Mouse (Mus musculus) embryonic stem cell, embryonic (primary cell): Measurements from ENCODE around the gene Fibp.

Experiments
- CTCF ChIA-PET, 4 experiments: fragments of 300-600 bp in 2 of 4; fragments of 350-600 bp in 2 of 4; sonication (Branson Sonifier 250); formaldehyde crosslinking; loops; one replicate each; lab custom pipeline; 2022; ENCODE audit warnings: inconsistent platforms in 2 of 4; lab: Charles Lee
- POLR2A ChIA-PET, 4 experiments: fragments of 300-600 bp in 2 of 4; fragments of 350-600 bp in 2 of 4; sonication (Branson Sonifier 250); formaldehyde crosslinking; loops; one replicate each; lab custom pipeline; 2022; ENCODE audit warnings: antibody characterized with exemption in 4 of 4, inconsistent platforms in 1 of 4; lab: Charles Lee

Gene Fibp

GRCm38 (mm10) chr19:5460465-5460911 is at the start of gene Fibp:
TSS of gene Fibp (plus strand) at chr19:5460615.
- CTCF ChIA-PET, result interaction anchor here (0.5 to 10.5 kb wide), 16 partner anchors 9 to 326 kb away, joined by 3 to 118 read pairs (median 4); partner anchors contain the start of genes Mus81 (in 3 of the 4), Ap5b1 (in 1 of the 4) and Cfl1 (in 1 of the 4)
- POLR2A ChIA-PET, result interaction anchor here (0.5 to 28.9 kb wide), 46 partner anchors 8 to 804 kb away, joined by 3 to 735 read pairs (median 4); partner anchors contain the start of genes Mus81 (in 4 of the 4), Cfl1 (in 3 of the 4), AI837181 (in 2 of the 4) and Drap1 (in 2 of the 4)

GRCm38 (mm10) chr19:5410641-5411040 is 49.8 kb upstream of the Fibp start:
- POLR2A ChIA-PET, result interaction anchor here in 3 of 4 experiments (1.0 to 4.7 kb wide), 7 partner anchors 9 to 14 kb away, joined by 3 to 25 read pairs (median 4); partner anchors contain the start of genes AI837181 (in 2 of the 3) and Drap1 (in 2 of the 3)
- CTCF ChIA-PET, result interaction anchor here in 2 of 4 experiments (0.7 to 1.9 kb wide), 3 partner anchors 10 to 50 kb away, joined by 3 to 7 read pairs (median 5); partner anchors contain the start of genes AI837181 (in 1 of the 2) and Drap1 (in 1 of the 2)

- POLR2A ChIA-PET, result interaction anchor here in 3 of 4 experiments (0.6 to 4.7 kb wide), 8 partner anchors 8 to 77 kb away, joined by 3 to 25 read pairs (median 4); partner anchors contain the start of genes AI837181 (in 3 of the 3), Drap1 (in 3 of the 3), Banf1 (in 1 of the 3) and Mus81 (in 1 of the 3)
- CTCF ChIA-PET, result interaction anchor here in 1 of 4 experiments (1.8 to 1.9 kb wide), 2 partner anchors 12 kb away, joined by 5 to 7 read pairs; partner anchors contain the start of genes AI837181 and Drap1
Measured at GRCm38 (mm10) chr19:5411961-5412360, 48.5 kb upstream of the Fibp start.

GRCm38 (mm10) chr19:5413840-5414239 is 46.6 kb upstream of the Fibp start:
- POLR2A ChIA-PET, result interaction anchor here in 2 of 4 experiments (1.0 to 4.7 kb wide), 4 partner anchors 10 to 19 kb away, joined by 3 to 27 read pairs (median 19); partner anchors contain the start of genes AI837181 (in 2 of the 2) and Drap1 (in 2 of the 2)
- CTCF ChIA-PET, result interaction anchor here in 1 of 4 experiments (0.9 kb wide), 1 partner anchor 14 kb away, joined by 3 read pairs; no protein-coding TSS in a partner anchor

GRCm38 (mm10) chr19:5414534-5414957 is 45.9 kb upstream of the Fibp start:
- CTCF ChIA-PET, result interaction anchor here in 2 of 4 experiments (0.5 to 1.7 kb wide), 3 partner anchors 10 to 95 kb away, joined by 4 to 7 read pairs (median 4); partner anchors contain the start of gene Tsga10ip (in 1 of the 2)
- POLR2A ChIA-PET, result interaction anchor here in 3 of 4 experiments (0.7 to 4.7 kb wide), 7 partner anchors 10 to 19 kb away, joined by 3 to 27 read pairs (median 10); partner anchors contain the start of genes Drap1 (in 3 of the 3) and AI837181 (in 2 of the 3)

- POLR2A ChIA-PET, result interaction anchor here in 3 of 4 experiments (0.6 to 2.2 kb wide), 12 partner anchors 8 to 123 kb away, joined by 3 to 6 read pairs (median 4); partner anchors contain the start of genes Cfl1 (in 1 of the 3), Fibp (in 1 of the 3), Sf3b2 (in 1 of the 3) and Tsga10ip (in 1 of the 3)
- CTCF ChIA-PET, result interaction anchor here in 1 of 4 experiments (1.0 kb wide), 1 partner anchor 41 kb away, joined by 4 read pairs; the partner anchor contains the start of gene Fibp
Measured at GRCm38 (mm10) chr19:5418750-5419466, 41.5 kb upstream of the Fibp start.

- CTCF ChIA-PET, result interaction anchor here in 2 of 4 experiments (0.6 to 1.0 kb wide), 4 partner anchors 40 to 199 kb away, joined by 3 to 4 read pairs (median 3); partner anchors contain the start of genes Fibp (in 1 of the 2) and Sf3b2 (in 1 of the 2)
- POLR2A ChIA-PET, result interaction anchor here in 3 of 4 experiments (0.6 to 2.2 kb wide), 7 partner anchors 8 to 70 kb away, joined by 3 to 6 read pairs (median 3); partner anchors contain the start of genes Ccdc85b (in 1 of the 3) and Cfl1 (in 1 of the 3)
Measured at GRCm38 (mm10) chr19:5419630-5420029, 40.8 kb upstream of the Fibp start.

GRCm38 (mm10) chr19:5420579-5420978 is 39.8 kb upstream of the Fibp start:
- CTCF ChIA-PET, result no interaction called here
- POLR2A ChIA-PET, result interaction anchor here in 3 of 4 experiments (0.8 to 2.2 kb wide), 7 partner anchors 14 to 67 kb away, joined by 3 to 6 read pairs (median 3); partner anchors contain the start of genes Mus81 (in 2 of the 3), Banf1 (in 1 of the 3), Ccdc85b (in 1 of the 3) and Eif1ad (in 1 of the 3)

GRCm38 (mm10) chr19:5421784-5422183 is 38.6 kb upstream of the Fibp start:
- POLR2A ChIA-PET, result interaction anchor here in 3 of 4 experiments (0.5 to 4.7 kb wide), 12 partner anchors 10 to 746 kb away, joined by 3 to 38 read pairs (median 4); partner anchors contain the start of genes Banf1 (in 1 of the 3), Cfl1 (in 1 of the 3), Eif1ad (in 1 of the 3) and Mus81 (in 1 of the 3)

GRCm38 (mm10) chr19:5422267-5422666 is 38.1 kb upstream of the Fibp start:
- ChIA-PET POLR2A (interaction anchor here in 3 of 4 experiments (0.5 to 4.7 kb wide), 12 partner anchors 10 to 94 kb away, joined by 3 to 38 read pairs (median 4); partner anchors contain the start of genes Banf1 (in 1 of the 3), Cfl1 (in 1 of the 3), Eif1ad (in 1 of the 3) and Mus81 (in 1 of the 3)), CTCF (interaction anchor here in 2 of 4 experiments (0.8 to 1.4 kb wide), 2 partner anchors 16 to 1253 kb away, joined by 3 to 5 read pairs; no protein-coding TSS in a partner anchor)

More at GRCm38 (mm10) chr19:5421784-5422183, 38.6 kb upstream of the Fibp start:
- CTCF ChIA-PET, result interaction anchor here in 2 of 4 experiments (0.6 to 1.4 kb wide), 3 partner anchors 15 to 1252 kb away, joined by 3 to 5 read pairs (median 3); no protein-coding TSS in a partner anchor

- ChIA-PET POLR2A (interaction anchor here in 3 of 4 experiments (0.6 to 4.7 kb wide), 13 partner anchors 10 to 418 kb away, joined by 3 to 43 read pairs (median 14); partner anchors contain the start of genes Banf1 (in 1 of the 3), Ccdc85b (in 1 of the 3), Cfl1 (in 1 of the 3) and Eif1ad (in 1 of the 3)), CTCF (interaction anchor here in 2 of 4 experiments (1.4 to 2.4 kb wide), 2 partner anchors 16 to 65 kb away, joined by 3 to 21 read pairs; partner anchors contain the start of gene Mus81 (in 1 of the 2))
Measured at GRCm38 (mm10) chr19:5422895-5423443, 37.4 kb upstream of the Fibp start.

GRCm38 (mm10) chr19:5423561-5423960 is 36.9 kb upstream of the Fibp start:
- CTCF ChIA-PET, result interaction anchor here in 2 of 4 experiments (0.7 to 3.7 kb wide), 10 partner anchors 8 to 75 kb away, joined by 3 to 21 read pairs (median 6); partner anchors contain the start of genes Ccdc85b (in 1 of the 2), Cst6 (in 1 of the 2), Mus81 (in 1 of the 2) and Sart1 (in 1 of the 2)
- POLR2A ChIA-PET, result interaction anchor here (0.5 to 4.7 kb wide), 60 partner anchors 8 to 622 kb away, joined by 3 to 99 read pairs (median 6); partner anchors contain the start of genes Ccdc85b (in 3 of the 4), Cfl1 (in 3 of the 4), Mus81 (in 3 of the 4) and Banf1 (in 2 of the 4)

- POLR2A ChIA-PET, result interaction anchor here (0.5 to 4.7 kb wide), 110 partner anchors 9 to 1037 kb away, joined by 3 to 99 read pairs (median 4); partner anchors contain the start of genes Banf1 (in 3 of the 4), Ccdc85b (in 3 of the 4), Cfl1 (in 3 of the 4) and Eif1ad (in 3 of the 4)
Measured at GRCm38 (mm10) chr19:5424092-5424781, 36.2 kb upstream of the Fibp start.

GRCm38 (mm10) chr19:5424782-5425741 is 35.4 kb upstream of the Fibp start, which contains the start of the genes Drap1 and AI837181:
TSS of gene Drap1 (minus strand) at chr19:5424979.
TSS of gene AI837181 (plus strand) at chr19:5425144.
- ChIA-PET POLR2A (interaction anchor here (0.6 to 4.7 kb wide), 128 partner anchors 8 to 1038 kb away, joined by 3 to 99 read pairs (median 4); partner anchors contain the start of genes Cfl1 (in 4 of the 4), Banf1 (in 3 of the 4), Ccdc85b (in 3 of the 4) and Eif1ad (in 3 of the 4)), CTCF (interaction anchor here in 3 of 4 experiments (0.5 to 3.7 kb wide), 22 partner anchors 8 to 717 kb away, joined by 3 to 21 read pairs (median 4); partner anchors contain the start of genes Mus81 (in 2 of the 3), Arl2 (in 1 of the 3), Ccdc85b (in 1 of the 3) and Cst6 (in 1 of the 3))

More at GRCm38 (mm10) chr19:5424092-5424781, 36.2 kb upstream of the Fibp start:
- CTCF ChIA-PET, result interaction anchor here (0.5 to 3.7 kb wide), 20 partner anchors 8 to 717 kb away, joined by 3 to 21 read pairs (median 4); partner anchors contain the start of genes Arl2 (in 1 of the 4), Ccdc85b (in 1 of the 4), Cst6 (in 1 of the 4) and Mus81 (in 1 of the 4)
